Comparison of ENCODE assay signal across 18 mouse cellular contexts in the genomic region with DNA sequence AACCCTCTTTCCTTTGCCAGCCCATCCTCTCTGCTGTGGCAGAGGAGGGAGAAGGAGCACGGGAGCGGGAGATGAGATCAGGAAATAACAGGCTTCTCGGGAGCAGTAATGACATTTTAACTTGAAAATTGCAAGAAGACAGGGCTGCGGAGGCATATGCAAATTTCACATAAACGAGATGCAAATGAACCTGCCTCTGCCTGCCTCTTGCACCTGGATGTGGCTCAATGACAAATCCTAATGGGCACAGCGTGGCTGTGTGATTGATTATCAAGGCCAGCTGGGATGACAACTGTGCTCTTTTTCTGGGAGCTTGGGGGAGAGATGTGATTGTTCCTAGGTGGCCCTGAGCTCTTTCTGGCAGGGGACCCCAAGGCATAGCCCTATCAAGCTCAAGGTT. TPM values are rescaled to one million over a fixed set of nuclear protein-coding genes. Genes with fewer than 3 reads are reported as not detected.
DNase-seq lines count a peak whose midpoint lies in the region; ATAC-seq and TF ChIP-seq lines count a peak whose summit lies in the region.
"Had no signal": no experiment of that assay in that cellular context is flagged by ENCODE, and none has a peak within 500 bp of the region (broad histone marks: within the 10 kb centered on the region; RNA-seq: fewer than 3 reads in every experiment).

No protein-coding gene starts in this region.

- H3K9ac ChIP-seq in midbrain, embryonic 14.5 days (replicated peaks; ENCODE audit: low read length), result 0 out of 2 replicates have a peak overlapping the region, but pooled peaks have one; percentile 12
- 0 out of 2 replicates have a peak overlapping the region, but pooled peaks have one; percentile 35 for H3K9ac ChIP-seq in forebrain, embryonic 16.5 days (replicated peaks; ENCODE audit: low read depth, low read length)
- no peak overlapping the region for H3K9ac ChIP-seq in midbrain, embryonic 15.5 days
- H3K9ac ChIP-seq in heart, adult 2 months (ENCODE audit: low read depth, low read length), result no peak overlapping the region
- H3K9ac ChIP-seq: intestine, embryonic 15.5 days; kidney, embryonic 15.5 days had no signal

- 45% methylated on average over 6 of the region's 6 CpGs for WGBS in midbrain, embryonic 14.5 days
- 68% methylated on average over 6 of the region's 6 CpGs for WGBS in midbrain, embryonic 10.5 days
- 18% methylated on average over 6 of the region's 6 CpGs for WGBS in forebrain, embryonic 16.5 days
- WGBS in midbrain, embryonic 15.5 days, result 43% methylated on average over 6 of the region's 6 CpGs
- 83% methylated on average over 6 of the region's 6 CpGs for WGBS in heart, adult 2 months

- no peaks in the 10 kb centered on the region for H3K27me3 ChIP-seq in midbrain, embryonic 14.5 days (ENCODE audit: control insufficient read depth, insufficient read depth, low read length)
- peaks cover 7% of the 10 kb centered on the region; the same call in 1 of the 2 replicates for H3K27me3 ChIP-seq in midbrain, embryonic 10.5 days (ENCODE audit: low read depth, poor library complexity, severe bottlenecking)
- no peaks in the 10 kb centered on the region for H3K27me3 ChIP-seq in forebrain, embryonic 16.5 days (replicated peaks; ENCODE audit: control insufficient read depth, insufficient read depth, low read length)
- no peaks in the 10 kb centered on the region for H3K27me3 ChIP-seq in midbrain, embryonic 15.5 days (replicated peaks)
- no peaks in the 10 kb centered on the region for H3K27me3 ChIP-seq in heart, adult 2 months (ENCODE audit: control insufficient read depth, insufficient read depth, low read length)
- H3K27me3 ChIP-seq: intestine, embryonic 15.5 days; kidney, embryonic 15.5 days had no signal

- intact Hi-C loops in heart, adult 2 months (cut with DNase I), result loop anchor here (2.0 kb wide), 1 partner anchor 75 kb away; no protein-coding TSS in a partner anchor

- DNase-seq in midbrain, embryonic 14.5 days, result peak; percentile 47
- no peak for DNase-seq in midbrain, embryonic 10.5 days (ENCODE audit: low spot score)
- no peak for DNase-seq in cerebellum, adult 9-11 months
- DNase-seq in heart, adult 2 months, result no peak
- no peak for DNase-seq in thymus, postnatal 4 days
- DNase-seq: adrenal gland, postnatal 36 days; cerebellum, postnatal 25 days; gastrocnemius, postnatal 25 days; layer of hippocampus, postnatal 36 days; left cerebral cortex, postnatal 4 days; lung, adult 18-20 months; right cerebral cortex, postnatal 4 days had no signal

- H3K4me2 ChIP-seq in midbrain, embryonic 14.5 days (ENCODE audit: low read length), result no peak overlapping the region
- H3K4me2 ChIP-seq in forebrain, embryonic 16.5 days (ENCODE audit: low read length), result peak overlapping the region; percentile 7; the same call in 1 of the 2 replicates
- no peak overlapping the region for H3K4me2 ChIP-seq in midbrain, embryonic 15.5 days
- H3K4me2 ChIP-seq: intestine, embryonic 15.5 days; kidney, embryonic 15.5 days had no signal

- H3K4me3 ChIP-seq in midbrain, embryonic 14.5 days (replicated peaks; ENCODE audit: low read depth, low read length), result no peak overlapping the region
- H3K4me3 ChIP-seq in midbrain, embryonic 10.5 days, result no peak overlapping the region
- no peak overlapping the region for H3K4me3 ChIP-seq in forebrain, embryonic 16.5 days (replicated peaks; ENCODE audit: low read length)
- H3K4me3 ChIP-seq in midbrain, embryonic 15.5 days, result no peak overlapping the region
- H3K4me3 ChIP-seq in heart, adult 2 months, result no peak overlapping the region
- H3K4me3 ChIP-seq: embryonic facial prominence, embryonic 10.5 days; intestine, embryonic 15.5 days; kidney, embryonic 15.5 days had no signal

- H3K36me3 ChIP-seq in midbrain, embryonic 14.5 days (ENCODE audit: control insufficient read depth, insufficient read depth, low read length), result no peaks in the 10 kb centered on the region
- no peaks in the 10 kb centered on the region for H3K36me3 ChIP-seq in midbrain, embryonic 10.5 days
- no peaks in the 10 kb centered on the region for H3K36me3 ChIP-seq in forebrain, embryonic 16.5 days (ENCODE audit: control insufficient read depth, insufficient read depth)
- H3K36me3 ChIP-seq in midbrain, embryonic 15.5 days (replicated peaks), result no peaks in the 10 kb centered on the region
- H3K36me3 ChIP-seq in heart, adult 2 months (ENCODE audit: control insufficient read depth, insufficient read depth, low read length), result no peaks in the 10 kb centered on the region
- H3K36me3 ChIP-seq: embryonic facial prominence, embryonic 10.5 days; intestine, embryonic 15.5 days; kidney, embryonic 15.5 days had no signal

- H3K9me3 ChIP-seq in midbrain, embryonic 14.5 days (ENCODE audit: control insufficient read depth, low read length), result no peaks in the 10 kb centered on the region
- H3K9me3 ChIP-seq in midbrain, embryonic 10.5 days (replicated peaks), result no peaks in the 10 kb centered on the region
- H3K9me3 ChIP-seq in forebrain, embryonic 16.5 days (ENCODE audit: control insufficient read depth, low read length), result no peaks in the 10 kb centered on the region
- no peaks in the 10 kb centered on the region for H3K9me3 ChIP-seq in midbrain, embryonic 15.5 days
- H3K9me3 ChIP-seq: embryonic facial prominence, embryonic 10.5 days; intestine, embryonic 15.5 days; kidney, embryonic 15.5 days had no signal

- peak overlapping the region; percentile 71 for H3K27ac ChIP-seq in midbrain, embryonic 14.5 days (replicated peaks; ENCODE audit: low read depth, low read length)
- no peak overlapping the region for H3K27ac ChIP-seq in midbrain, embryonic 10.5 days (replicated peaks)
- H3K27ac ChIP-seq in forebrain, embryonic 16.5 days (ENCODE audit: low read length), result peak overlapping the region; percentile 84
- peak overlapping the region; percentile 64 for H3K27ac ChIP-seq in midbrain, embryonic 15.5 days
- H3K27ac ChIP-seq in heart, adult 2 months, result no peak overlapping the region
- H3K27ac ChIP-seq: embryonic facial prominence, embryonic 10.5 days; intestine, embryonic 15.5 days; kidney, embryonic 15.5 days had no signal

- no peak for TF ChIP-seq POLR2A in heart, adult 2 months (IDR thresholded peaks at IDR 0.05; ENCODE audit: insufficient read depth, low read depth, low read length)

- no peak for TF ChIP-seq EP300 in heart, adult 2 months (IDR thresholded peaks at IDR 0.05; ENCODE audit: insufficient read depth, low read depth, low read length)

- no peak for ATAC-seq in midbrain, embryonic 14.5 days (ENCODE audit: low FRiP score, low TSS enrichment)
- ATAC-seq in forebrain, embryonic 16.5 days, result peak; percentile 36
- no peak for ATAC-seq in midbrain, embryonic 15.5 days (replicated peaks)
- ATAC-seq: intestine, embryonic 15.5 days had no signal

- no peak for TF ChIP-seq CTCF in heart, adult 2 months (IDR thresholded peaks at IDR 0.05)

- peaks cover 21% of the 10 kb centered on the region; the same call in 1 of the 2 replicates for H3K4me1 ChIP-seq in midbrain, embryonic 14.5 days (ENCODE audit: control insufficient read depth, insufficient read depth, low read length)
- peaks cover 27% of the 10 kb centered on the region for H3K4me1 ChIP-seq in midbrain, embryonic 10.5 days
- H3K4me1 ChIP-seq in forebrain, embryonic 16.5 days (replicated peaks; ENCODE audit: control insufficient read depth, insufficient read depth, low read length), result peaks cover 45% of the 10 kb centered on the region
- peaks cover 27% of the 10 kb centered on the region for H3K4me1 ChIP-seq in midbrain, embryonic 15.5 days
- H3K4me1 ChIP-seq in heart, adult 2 months (ENCODE audit: control insufficient read depth, insufficient read depth, low read length), result peaks cover 3% of the 10 kb centered on the region

- no peaks in the 10 kb centered on the region for H3K79me2 ChIP-seq in heart, adult 2 months (replicated peaks; ENCODE audit: control insufficient read depth, insufficient read depth, low read length)

RNA-seq across cellular contexts. Expression of gene Tgm2, which starts 35.7 kb away (rescaled TPM):
- 0.77 and 6.8 TPM in 2 replicates for polyA plus RNA-seq in midbrain, embryonic 14.5 days (2014; fragmentation: Nextera tagmentation; extraction: Ambion mirVana)
- 9.0 and 10.0 TPM in 2 replicates for polyA plus RNA-seq in midbrain, embryonic 10.5 days (2016; fragmentation: Nextera tagmentation; extraction: Ambion mirVana)
- polyA plus RNA-seq in forebrain, embryonic 16.5 days (2015; fragmentation: Nextera tagmentation; extraction: Ambion mirVana), result 5.0 and 7.5 TPM in 2 replicates
- polyA plus RNA-seq in midbrain, embryonic 15.5 days (2015; fragmentation: Nextera tagmentation; extraction: Ambion mirVana), result 10.1 and 12.4 TPM in 2 replicates
- total RNA-seq in heart, adult 2 months (2021), result 100 to 1,000 TPM; 270 to 286 TPM
- polyA plus RNA-seq in heart, adult 2 months (2012; rRNA removed), result 155 and 205 TPM in 2 replicates

RNA-seq across cellular contexts. Expression of gene D630003M21Rik, which starts 47.1 kb away (rescaled TPM):
- 0.97 and 1.4 TPM in 2 replicates for polyA plus RNA-seq in midbrain, embryonic 14.5 days (2014; fragmentation: Nextera tagmentation; extraction: Ambion mirVana)
- polyA plus RNA-seq in midbrain, embryonic 10.5 days (2016; fragmentation: Nextera tagmentation; extraction: Ambion mirVana), result 2.3 and 3.1 TPM in 2 replicates
- 1.8 and 2.8 TPM in 2 replicates for polyA plus RNA-seq in forebrain, embryonic 16.5 days (2015; fragmentation: Nextera tagmentation; extraction: Ambion mirVana)
- 1.6 TPM in 2 replicates for polyA plus RNA-seq in midbrain, embryonic 15.5 days (2015; fragmentation: Nextera tagmentation; extraction: Ambion mirVana)
- total RNA-seq in heart, adult 2 months (2021), result 1 to 10 TPM; 4.6 to 6.7 TPM
- 6.6 and 9.7 TPM in 2 replicates for polyA plus RNA-seq in heart, adult 2 months (2012; rRNA removed)
- total RNA-seq: megakaryocyte-erythroid progenitor cell, adult 5-6 weeks had no signal

Comparison
In these comparisons a context has a peak if more than half of its experiments do, and no peak if none do; other contexts are left out.
1. H3K27ac ChIP-seq: peak in midbrain, embryonic 14.5 days (single experiment), forebrain, embryonic 16.5 days (single experiment) and midbrain, embryonic 15.5 days (single experiment); none in midbrain, embryonic 10.5 days (single experiment) and heart, adult 2 months (single experiment).
2. H3K9ac ChIP-seq: peak in midbrain, embryonic 14.5 days (single experiment) and forebrain, embryonic 16.5 days (single experiment); none in midbrain, embryonic 15.5 days (single experiment) and heart, adult 2 months (single experiment).
3. RNA of gene Tgm2, which starts 35.7 kb away (polyA plus RNA-seq): 155 to 205 TPM in heart, adult 2 months; 10.1 to 12.4 TPM in midbrain, embryonic 15.5 days, 9.0 to 10.0 TPM in midbrain, embryonic 10.5 days, 0.77 to 6.8 TPM in midbrain, embryonic 14.5 days and 5.0 to 7.5 TPM in forebrain, embryonic 16.5 days; every median in the first group is over 10 times any median in the second.